Mouse (Mus musculus) G1E (cell line): ENCODE data around the gene Ctu1.

Source experiments
- CTCF ChIP-seq: IDR thresholded peaks from 2 replicates; pipeline ENCODE4 v1.5.1; 2012; ENCODE audit warnings: low read depth, low read length, inconsistent platforms, mixed read lengths
- GATA1 ChIP-seq: IDR thresholded peaks from 2 replicates; pipeline ENCODE4 v1.6.1; 2012; ENCODE audit warnings: borderline replicate concordance, low read length, inconsistent platforms, mixed read lengths
- POLR2AphosphoS5 ChIP-seq: IDR thresholded peaks from 2 replicates; pipeline ENCODE4 v1.6.1; 2012; ENCODE audit warnings: low read depth, low read length, inconsistent platforms; ENCODE audit not compliant: insufficient replicate concordance
- TAL1 ChIP-seq: conservative IDR thresholded peaks from 2 replicates; pipeline ENCODE4 v1.6.1; 2012; ENCODE audit warnings: low read depth, low read length, inconsistent platforms, mixed read lengths

- no peak for TF ChIP-seq CTCF
- no peak for TF ChIP-seq TAL1
- TF ChIP-seq GATA1: no peak
- no peak for TF ChIP-seq POLR2AphosphoS5
Observed at GRCm38 (mm10) chr7:43654519-43654918, 17.3 kb upstream of the Ctu1 start.
